Mouse (Mus musculus) kidney, adult 11 months (tissue): Measurements from ENCODE around the gene Crip3.

Source experiments
- DNase-seq: peaks from one replicate; pipeline ENCODE4 v3.0.0; 2022

The Crip3 gene

DNA sequence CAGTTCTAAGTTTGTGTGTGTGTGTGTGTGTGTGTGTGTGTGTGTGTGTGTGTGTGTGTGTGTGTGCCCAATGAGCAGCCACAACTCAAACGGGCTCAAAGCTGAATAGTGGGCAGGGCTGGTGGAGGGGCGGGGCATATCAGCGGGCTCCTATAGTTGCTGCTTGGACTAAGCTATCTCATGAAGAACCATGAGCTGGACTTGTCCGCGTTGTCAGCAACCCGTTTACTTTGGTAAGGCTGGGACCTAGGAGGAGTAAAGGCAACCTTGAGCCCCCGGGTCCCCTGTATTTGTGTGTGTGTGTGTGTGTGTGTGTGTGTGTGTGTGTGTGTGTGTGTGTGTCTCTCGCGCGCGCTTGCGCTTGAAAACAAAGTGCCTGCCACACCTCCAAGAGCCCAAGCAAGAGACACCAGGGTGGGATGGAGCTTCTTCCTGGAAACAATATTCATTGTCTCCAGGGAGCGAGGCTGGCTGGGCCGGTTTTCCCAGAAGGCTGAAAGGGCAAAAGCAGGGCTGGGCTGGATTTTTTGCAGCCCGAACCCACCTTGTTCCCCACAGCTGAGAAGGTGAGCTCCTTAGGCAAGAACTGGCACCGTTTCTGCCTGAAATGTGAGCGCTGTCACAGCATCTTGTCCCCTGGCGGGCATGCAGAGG is at the start of gene Crip3:
Gene Crip3, plus strand, starts transcription at position 166 of the 654 bp plus-strand sequence.
- DNase-seq, result no peak

GRCm38 (mm10) chr17:46383294-46384060 is 45.2 kb upstream of the Crip3 start, which contains the start of gene Zfp318:
TSS of gene Zfp318 (plus strand) at chr17:46383731.
- DNase-seq, result peak; percentile 98

GRCm38 (mm10) chr17:46384061-46384801 is 44.5 kb upstream of the Crip3 start:
- peak; percentile 32 for DNase-seq

DNA sequence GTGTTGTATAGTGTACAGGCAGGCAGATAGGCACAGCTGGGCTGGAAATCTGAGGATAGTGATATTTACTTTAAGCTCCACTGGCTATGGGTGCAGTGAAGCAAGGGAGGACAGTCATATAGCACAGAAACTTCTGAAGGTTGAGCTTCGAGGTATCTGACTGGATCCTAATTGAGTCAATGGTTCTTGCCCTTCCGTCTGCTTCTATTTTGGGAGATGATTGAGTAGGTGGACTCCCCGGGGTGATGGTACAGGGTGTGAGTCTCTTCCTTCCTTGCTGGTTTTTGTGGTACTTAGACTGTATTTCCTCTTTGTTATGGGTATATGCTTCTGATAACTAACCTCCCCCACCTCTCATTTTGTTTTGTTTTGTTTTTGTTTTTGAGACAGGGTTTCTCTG is 40.5 kb upstream of the Crip3 start:
- DNase-seq, result no peak

DNA sequence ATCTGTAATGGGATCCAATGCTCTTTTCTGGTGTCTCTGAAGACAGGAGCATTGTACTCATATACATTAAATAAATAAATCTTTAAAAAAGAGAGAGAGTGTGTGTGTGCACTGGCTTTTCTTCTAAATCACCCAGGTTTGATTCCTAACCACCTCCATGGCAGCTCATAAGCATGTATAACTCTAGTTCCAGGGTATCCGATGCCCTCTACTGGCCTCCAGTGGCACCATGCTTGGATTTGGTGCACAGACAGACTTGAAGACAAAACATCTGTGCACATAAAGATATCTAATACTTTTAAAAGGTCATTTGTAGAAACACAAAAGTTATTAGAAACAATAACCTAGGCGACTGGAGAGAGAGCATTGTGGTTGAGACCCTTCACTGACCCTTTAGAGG is 35.7 kb upstream of the Crip3 start:
- peak; percentile 27 for DNase-seq

DNA sequence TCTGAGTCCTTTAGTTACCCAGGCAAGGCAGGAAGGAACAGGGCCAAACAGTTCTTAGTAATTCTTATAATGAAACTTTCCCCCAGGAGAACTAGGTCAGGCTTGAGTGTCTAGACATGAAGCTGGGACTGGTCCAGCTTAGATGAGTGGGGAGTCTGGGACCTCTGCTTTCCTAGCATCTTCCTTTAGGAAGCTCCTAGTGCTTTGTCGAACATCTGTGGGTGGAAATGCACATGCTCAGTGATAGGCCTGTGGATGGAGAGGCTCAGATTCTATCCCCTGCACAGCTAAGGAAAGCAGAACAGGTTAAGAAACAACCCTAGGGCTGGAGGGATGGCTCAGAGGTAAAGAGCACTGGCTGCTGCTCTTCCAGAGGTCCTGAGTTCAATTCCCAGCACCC is 34.1 kb upstream of the Crip3 start:
- DNase-seq, result no peak

GRCm38 (mm10) chr17:46408478-46408877 is 20.2 kb upstream of the Crip3 start:
- DNase-seq, result no peak

GRCm38 (mm10) chr17:46418628-46419027 is 10.1 kb upstream of the Crip3 start:
- no peak for DNase-seq

GRCm38 (mm10) chr17:46419717-46420116 is 9.0 kb upstream of the Crip3 start:
- no peak for DNase-seq

DNA sequence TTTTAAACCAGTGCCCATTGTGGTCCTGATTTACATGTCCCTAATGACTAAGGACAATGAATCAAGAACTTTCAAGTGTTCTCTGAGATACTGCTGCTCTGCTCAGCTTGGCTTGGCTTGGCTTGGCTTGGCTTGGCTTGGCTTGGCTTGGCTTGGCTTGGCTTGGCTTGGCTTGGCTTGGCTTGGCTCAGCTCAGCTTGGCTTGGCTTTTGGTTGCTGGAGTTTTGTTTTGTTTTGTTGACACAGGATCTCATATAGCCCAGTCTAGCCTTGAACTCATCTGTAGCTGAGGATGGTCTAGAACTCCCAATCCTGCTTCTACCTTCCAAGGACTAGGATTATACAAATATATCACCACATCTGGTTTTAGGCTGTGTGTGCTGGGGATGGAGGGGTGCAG is 2.2 kb upstream of the Crip3 start:
- DNase-seq, result no peak

DNA sequence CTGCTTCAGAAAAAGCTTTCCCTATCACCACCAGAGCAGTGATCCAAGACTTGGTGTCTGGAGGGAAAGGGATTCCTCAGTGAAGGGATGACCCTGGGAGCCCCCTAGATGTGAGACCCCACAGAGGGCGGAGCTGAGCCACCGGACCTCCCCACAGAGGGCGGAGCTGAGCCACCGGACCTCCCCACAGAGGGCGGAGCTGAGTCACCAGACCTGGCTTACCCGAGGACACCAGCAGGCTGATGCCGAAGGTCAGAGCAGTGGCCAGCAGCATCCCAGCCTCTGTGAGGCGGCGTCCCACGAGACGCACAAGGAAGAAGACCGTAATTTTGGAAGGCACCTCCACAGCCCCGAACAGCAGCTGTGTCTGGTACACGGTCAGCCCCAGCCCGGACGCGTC is 4.9 kb downstream of the Crip3 start:
- peak; percentile 50 for DNase-seq

DNA sequence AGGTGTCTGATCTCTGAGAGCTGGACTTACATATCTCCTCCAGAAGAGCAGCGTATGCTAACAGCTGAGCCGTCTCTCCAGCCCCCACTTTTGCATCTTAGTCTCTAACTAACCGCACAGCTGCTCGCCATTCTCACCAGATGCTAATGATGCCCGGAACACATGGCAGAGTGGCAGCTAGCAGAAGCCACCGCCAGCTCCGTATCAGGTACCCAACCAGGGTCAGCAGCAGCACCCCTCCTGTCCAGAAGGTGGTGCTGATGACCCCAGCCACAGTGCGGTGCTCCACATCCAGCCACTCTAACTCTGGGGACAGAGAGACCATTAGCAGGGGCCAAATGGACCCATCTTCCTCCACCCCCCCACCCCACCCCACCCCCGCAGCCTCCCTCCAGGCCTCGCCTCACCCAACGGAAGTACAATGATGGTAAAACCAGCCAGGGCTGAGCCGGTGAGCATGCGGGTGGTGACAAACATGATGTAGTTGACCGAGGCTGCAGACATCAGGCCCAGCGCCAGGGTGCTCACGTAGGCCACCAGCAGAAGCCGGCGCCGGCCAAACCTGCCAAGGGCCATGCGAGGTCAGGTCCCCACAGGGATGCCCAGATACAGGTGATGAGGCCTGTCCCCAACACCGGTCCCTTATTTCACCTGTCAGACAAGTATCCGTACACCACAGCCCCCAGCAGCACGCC is 8.1 kb downstream of the Crip3 start:
- peak; percentile 46 for DNase-seq

GRCm38 (mm10) chr17:46438298-46438873 is 9.7 kb downstream of the Crip3 start, which contains the start of gene Slc22a7:
TSS of gene Slc22a7 (minus strand) at chr17:46438457.
- DNase-seq, result peak; percentile 86

- DNase-seq, result no peak
Measured at GRCm38 (mm10) chr17:46439176-46439575, 10.4 kb downstream of the Crip3 start.

DNA sequence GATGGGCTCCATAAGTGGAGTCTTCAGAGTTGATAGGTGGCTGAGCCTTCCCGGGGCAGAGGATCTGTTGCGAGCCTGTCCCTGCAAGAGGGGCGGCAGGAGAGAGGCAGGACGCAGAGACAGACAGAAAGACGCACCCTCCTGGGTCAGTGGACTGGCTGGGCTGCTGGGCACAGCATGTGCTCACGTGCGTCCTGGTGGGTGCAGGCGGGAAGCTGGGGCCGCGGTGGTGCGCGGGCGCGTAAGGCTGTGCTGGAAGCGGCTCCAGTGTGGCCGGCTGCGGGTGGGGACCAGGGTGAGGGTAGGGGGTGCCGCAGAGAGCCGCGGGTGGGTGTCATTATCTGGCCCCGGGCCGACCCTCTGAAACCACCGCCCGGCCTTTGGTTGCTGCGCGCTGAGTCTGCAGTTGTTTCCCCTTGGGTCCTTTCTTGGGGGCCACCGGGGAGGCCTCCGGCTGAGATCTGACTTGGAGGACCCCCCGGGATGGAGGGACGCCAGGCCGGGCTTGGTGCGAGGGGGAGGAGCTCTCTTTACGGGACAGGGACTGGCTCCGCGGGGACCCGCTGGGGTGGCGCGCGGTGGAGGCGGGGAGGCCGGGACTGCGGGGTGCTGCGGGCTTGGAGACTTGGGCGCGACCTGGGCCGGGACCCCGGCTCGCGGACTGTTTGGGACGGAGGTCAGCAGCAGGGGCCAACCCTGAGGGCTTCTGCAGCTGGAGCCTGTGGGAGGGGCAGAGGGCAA is 16.3 kb downstream of the Crip3 start:
- DNase-seq, result no peak

DNA sequence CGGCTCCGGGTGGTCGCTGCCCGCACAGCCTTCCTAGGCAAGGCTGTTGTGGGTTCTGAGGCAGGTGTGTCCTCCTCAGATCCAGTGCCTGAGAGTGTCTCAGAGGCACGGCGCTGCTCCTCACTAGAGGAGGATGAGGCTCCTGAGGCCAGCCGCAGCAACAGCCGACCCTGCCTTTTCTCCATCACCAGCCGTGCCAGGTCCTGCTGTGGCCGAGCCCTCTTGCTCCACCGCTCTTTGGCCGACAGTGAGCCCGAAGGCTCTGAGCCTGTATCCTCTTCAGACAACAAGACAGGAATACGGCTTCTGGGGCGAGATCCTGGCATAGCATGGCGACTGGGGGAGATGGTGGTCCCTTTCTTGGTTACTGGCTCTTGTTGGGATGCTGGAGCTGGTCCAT is 17.5 kb downstream of the Crip3 start:
- no peak for DNase-seq

- DNase-seq, result peak; percentile 76
Measured at GRCm38 (mm10) chr17:46452683-46453082, 24.0 kb downstream of the Crip3 start.

DNA sequence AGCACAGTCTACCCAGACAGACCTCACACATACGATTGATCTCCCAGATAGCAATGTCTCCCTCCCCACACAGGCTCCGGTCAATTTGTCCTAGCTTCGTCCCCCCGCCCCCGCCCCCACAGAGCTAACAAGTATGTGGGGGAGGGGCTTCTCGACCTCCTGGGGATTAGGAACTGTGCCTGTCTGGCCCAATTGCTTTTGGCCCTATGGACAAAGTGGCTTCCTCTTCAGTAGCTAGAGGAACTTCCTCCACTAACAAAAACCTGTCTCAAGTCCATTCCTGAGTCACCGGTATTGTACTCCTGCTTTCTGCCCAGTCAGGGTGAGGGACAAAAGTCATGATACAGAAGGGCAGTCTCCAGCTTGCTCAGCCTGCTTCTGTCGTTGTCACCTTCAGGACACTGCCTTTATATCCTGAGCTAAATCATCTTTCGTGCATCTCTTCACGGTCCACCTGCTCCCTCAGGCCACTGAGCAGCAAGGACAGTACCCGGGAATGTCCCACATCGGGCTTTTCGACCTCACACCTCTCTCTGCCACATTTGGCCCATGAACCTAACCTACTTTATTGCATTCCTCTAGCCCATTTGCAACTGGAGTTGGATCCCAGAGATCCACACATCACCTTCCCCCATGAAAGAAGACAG is 24.7 kb downstream of the Crip3 start:
- peak; percentile 56 for DNase-seq

DNA sequence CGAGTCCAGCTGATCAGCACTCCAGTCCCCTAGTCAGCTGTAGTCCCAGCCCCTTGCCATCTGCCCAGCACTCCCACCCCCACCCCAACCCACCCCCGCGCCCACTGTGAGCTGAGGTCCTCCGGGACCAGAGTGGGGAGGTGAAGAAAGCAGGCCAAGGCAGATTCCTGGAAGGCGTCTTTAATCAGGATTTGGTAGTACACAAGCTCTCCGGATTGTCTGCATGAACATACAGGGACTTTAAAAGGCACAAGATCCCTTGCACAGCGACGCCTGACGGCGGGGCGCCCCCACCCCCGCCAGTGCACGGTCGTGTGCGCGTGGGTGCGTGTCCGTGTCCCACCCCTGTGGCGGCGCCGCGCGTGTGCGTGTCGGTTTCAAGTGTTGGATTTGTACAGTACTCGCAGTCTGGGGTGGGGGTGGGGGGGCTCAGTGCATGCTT is 25.3 kb downstream of the Crip3 start:
- DNase-seq, result no peak

- DNase-seq, result no peak
Measured at GRCm38 (mm10) chr17:46454539-46454938, 25.8 kb downstream of the Crip3 start.

GRCm38 (mm10) chr17:46455110-46455691 is 26.5 kb downstream of the Crip3 start:
- DNase-seq, result no peak
